Comparison of ENCODE assay signal across 8 mouse cellular contexts in genomic region chr4:57568268-57569068, GRCm38 (mm10). TPM values are rescaled to one million over a fixed set of nuclear protein-coding genes. Genes with fewer than 3 reads are reported as not detected.
DNase-seq lines count a peak whose midpoint lies in the region; ATAC-seq and TF ChIP-seq lines count a peak whose summit lies in the region.

No protein-coding gene starts in this region.

- no peaks in the 10 kb centered on the region for H3K4me1 ChIP-seq in ES-Bruce4 (ENCODE audit: control insufficient read depth, insufficient read depth, low read length)
- H3K4me1 ChIP-seq in heart, embryonic 15.5 days (replicated peaks): peaks cover 60% of the 10 kb centered on the region
- H3K4me1 ChIP-seq in liver, embryonic 16.5 days (ENCODE audit: control insufficient read depth, low read depth, low read length): no peaks in the 10 kb centered on the region

- DNase-seq in cerebellum, postnatal 10 days: peak; percentile 40 to 41
- no peak for DNase-seq in cerebellum, adult 11-12 months
- no peak for DNase-seq in right cerebral cortex, postnatal 14 days
- DNase-seq in T-cell, adult 2 months (ENCODE audit: low spot score): no peak
- no peak for DNase-seq in testis, postnatal 10 days (ENCODE audit: low spot score)

- WGBS in heart, embryonic 15.5 days: 16% methylated on average over 19 of the region's 19 CpGs
- WGBS in liver, embryonic 16.5 days (ENCODE audit: insufficient replicate concordance): 44% methylated on average over 19 of the region's 19 CpGs

- TF ChIP-seq EP300 in ES-Bruce4 (IDR thresholded peaks at IDR 0.05; ENCODE audit: insufficient read depth, low read depth, low read length): no peak

- peak overlapping the region; percentile 79 for H3K9ac ChIP-seq in ES-Bruce4 (ENCODE audit: low read depth, poor library complexity, severe bottlenecking)
- H3K9ac ChIP-seq in heart, embryonic 15.5 days: peak overlapping the region; percentile 79
- no peak overlapping the region for H3K9ac ChIP-seq in liver, embryonic 16.5 days (ENCODE audit: low read depth, low read length)

- no peak overlapping the region for H3K27ac ChIP-seq in ES-Bruce4 (ENCODE audit: insufficient read depth, low read length)
- H3K27ac ChIP-seq in heart, embryonic 15.5 days: peak overlapping the region; percentile 98
- H3K27ac ChIP-seq in liver, embryonic 16.5 days (ENCODE audit: low read length): no peak overlapping the region

- ATAC-seq in heart, embryonic 15.5 days (replicated peaks; ENCODE audit: insufficient number of reproducible peaks, insufficient read depth, low FRiP score, low read depth): peak; percentile 15; the same call in 1 of the 2 replicates
- ATAC-seq in liver, embryonic 16.5 days (ENCODE audit: low read depth): no peak

- H3K27me3 ChIP-seq in ES-Bruce4 (ENCODE audit: control insufficient read depth, insufficient read depth, low read length, poor library complexity, severe bottlenecking): peaks cover 5% of the 10 kb centered on the region
- no peaks in the 10 kb centered on the region for H3K27me3 ChIP-seq in heart, embryonic 15.5 days
- H3K27me3 ChIP-seq in liver, embryonic 16.5 days (ENCODE audit: control insufficient read depth, insufficient read depth, low read depth, low read length): peaks cover 20% of the 10 kb centered on the region

- H3K36me3 ChIP-seq in ES-Bruce4 (ENCODE audit: control insufficient read depth, insufficient read depth, low read length, poor library complexity, severe bottlenecking): no peaks in the 10 kb centered on the region
- no peaks in the 10 kb centered on the region for H3K36me3 ChIP-seq in heart, embryonic 15.5 days
- H3K36me3 ChIP-seq in liver, embryonic 16.5 days (ENCODE audit: control insufficient read depth, insufficient read depth): no peaks in the 10 kb centered on the region

- no peak for TF ChIP-seq POLR2A in ES-Bruce4 (IDR thresholded peaks at IDR 0.05; ENCODE audit: insufficient read depth, low read length)

- TF ChIP-seq CTCF in ES-Bruce4 (IDR thresholded peaks at IDR 0.05; ENCODE audit: low read depth, low read length): no peak

- peak overlapping the region; percentile 77 for H3K4me2 ChIP-seq in heart, embryonic 15.5 days
- H3K4me2 ChIP-seq in liver, embryonic 16.5 days (ENCODE audit: low read depth, low read length): no peak overlapping the region

- H3K9me3 ChIP-seq in ES-Bruce4 (replicated peaks; ENCODE audit: control insufficient read depth, insufficient read depth, low read length, poor library complexity, severe bottlenecking): no peaks in the 10 kb centered on the region
- H3K9me3 ChIP-seq in heart, embryonic 15.5 days (replicated peaks): no peaks in the 10 kb centered on the region
- H3K9me3 ChIP-seq in liver, embryonic 16.5 days (replicated peaks; ENCODE audit: control insufficient read depth, low read length): no peaks in the 10 kb centered on the region

- H3K4me3 ChIP-seq in ES-Bruce4 (ENCODE audit: low read depth, low read length): peak overlapping the region; percentile 20
- peak overlapping the region; percentile 73 for H3K4me3 ChIP-seq in heart, embryonic 15.5 days
- peak overlapping the region; percentile 24; the same call in 1 of the 2 replicates for H3K4me3 ChIP-seq in liver, embryonic 16.5 days (ENCODE audit: low read depth, low read length)

RNA-seq across cellular contexts. Expression of gene Pakap, which starts 0.5 kb away (rescaled TPM):
- 2.4 and 3.7 TPM in 2 replicates for polyA plus RNA-seq in ES-Bruce4 (2011; ENCODE audit: insufficient read depth, insufficient read length, low read depth, missing spikeins)
- polyA plus RNA-seq in heart, embryonic 15.5 days (2015; fragmentation: Nextera tagmentation; extraction: Ambion mirVana): 57.1 and 57.8 TPM in 2 replicates
- polyA plus RNA-seq in liver, embryonic 16.5 days (2015; fragmentation: Nextera tagmentation; extraction: Ambion mirVana): 1.4 and 1.7 TPM in 2 replicates

Comparison
In these comparisons a context has a peak if more than half of its experiments do, and no peak if none do; other contexts are left out.
1. DNase-seq: peak in cerebellum, postnatal 10 days (2 of 2); none in cerebellum, adult 11-12 months (single experiment), right cerebral cortex, postnatal 14 days (single experiment), T-cell, adult 2 months (single experiment) and testis, postnatal 10 days (single experiment).
2. H3K4me3 ChIP-seq: peak in every context shown above with its lines; median percentile 73 in heart, embryonic 15.5 days; 24 in liver, embryonic 16.5 days; 20 in ES-Bruce4.
3. RNA of gene Pakap, which starts 0.5 kb away (polyA plus RNA-seq): 57.1 to 57.8 TPM in heart, embryonic 15.5 days; 2.4 to 3.7 TPM in ES-Bruce4 and 1.4 to 1.7 TPM in liver, embryonic 16.5 days; every median in the first group is over 10 times any median in the second.